Mouse (Mus musculus) ovary, postnatal 36 days (tissue): ENCODE measurements around the gene Schip1.
A peak's percentile ranks its signal among the peaks of the same experiment; 100 is the strongest.

ENCODE experiments used
- DNase-seq: peaks from one replicate; pipeline ENCODE4 v3.0.0; 2022; ENCODE audit warnings: low spot score, mixed read lengths

Schip1 gene

GRCm38 (mm10) chr3:68511744-68512143 is 447.1 kb downstream of the Schip1 start:
- no peak for DNase-seq

GRCm38 (mm10) chr3:68512327-68512726 is 447.7 kb downstream of the Schip1 start:
- DNase-seq, result no peak

GRCm38 (mm10) chr3:68513340-68514119 is 448.9 kb downstream of the Schip1 start:
- DNase-seq, result no peak

- no peak for DNase-seq
Observed at GRCm38 (mm10) chr3:68514120-68514497, 449.5 kb downstream of the Schip1 start.

GRCm38 (mm10) chr3:68514717-68515116 is 450.1 kb downstream of the Schip1 start:
- no peak for DNase-seq

GRCm38 (mm10) chr3:68516393-68517081 is 451.9 kb downstream of the Schip1 start:
- DNase-seq, result no peak

GRCm38 (mm10) chr3:68517236-68517635 is 452.6 kb downstream of the Schip1 start:
- no peak for DNase-seq

GRCm38 (mm10) chr3:68518041-68518440 is 453.4 kb downstream of the Schip1 start:
- no peak for DNase-seq

- no peak for DNase-seq
Observed at GRCm38 (mm10) chr3:68518586-68518985, 454.0 kb downstream of the Schip1 start.

GRCm38 (mm10) chr3:68525361-68525878 is 460.8 kb downstream of the Schip1 start:
- DNase-seq, result no peak

GRCm38 (mm10) chr3:68526416-68526815 is 461.8 kb downstream of the Schip1 start:
- DNase-seq, result no peak

- no peak for DNase-seq
Observed at GRCm38 (mm10) chr3:68527182-68527581, 462.6 kb downstream of the Schip1 start.

- DNase-seq, result no peak
Observed at GRCm38 (mm10) chr3:68531908-68532307, 467.3 kb downstream of the Schip1 start.

GRCm38 (mm10) chr3:68534571-68535051 is 470.0 kb downstream of the Schip1 start:
- no peak for DNase-seq

GRCm38 (mm10) chr3:68535160-68535728 is 470.6 kb downstream of the Schip1 start:
- DNase-seq, result no peak

- DNase-seq, result no peak
Observed at GRCm38 (mm10) chr3:68536071-68536470, 471.5 kb downstream of the Schip1 start.

GRCm38 (mm10) chr3:68541688-68542087 is 477.1 kb downstream of the Schip1 start:
- DNase-seq, result no peak

GRCm38 (mm10) chr3:68542944-68543501 is 478.4 kb downstream of the Schip1 start:
- DNase-seq, result peak; percentile 54

GRCm38 (mm10) chr3:68544811-68545210 is 480.2 kb downstream of the Schip1 start:
- no peak for DNase-seq

GRCm38 (mm10) chr3:68545898-68546297 is 481.3 kb downstream of the Schip1 start:
- no peak for DNase-seq

- no peak for DNase-seq
Observed at GRCm38 (mm10) chr3:68555087-68555662, 490.6 kb downstream of the Schip1 start.

- DNase-seq, result no peak
Observed at GRCm38 (mm10) chr3:68556891-68557290, 492.3 kb downstream of the Schip1 start.
